Mouse (Mus musculus) megakaryocyte, embryonic 14.5 days (primary cell): Measurements from ENCODE around the gene Cttnbp2.

Experiments used
- FLI1 ChIP-seq: IDR thresholded peaks from 2 replicates; pipeline ENCODE4 v1.6.1; 2012; ENCODE audit warnings: low read length, inconsistent platforms, mixed read lengths
- GATA1 ChIP-seq: IDR thresholded peaks from 3 replicates; pipeline ENCODE4 v1.6.1; 2012; ENCODE audit warnings: mixed read lengths, low read length, inconsistent platforms, borderline replicate concordance

DNA sequence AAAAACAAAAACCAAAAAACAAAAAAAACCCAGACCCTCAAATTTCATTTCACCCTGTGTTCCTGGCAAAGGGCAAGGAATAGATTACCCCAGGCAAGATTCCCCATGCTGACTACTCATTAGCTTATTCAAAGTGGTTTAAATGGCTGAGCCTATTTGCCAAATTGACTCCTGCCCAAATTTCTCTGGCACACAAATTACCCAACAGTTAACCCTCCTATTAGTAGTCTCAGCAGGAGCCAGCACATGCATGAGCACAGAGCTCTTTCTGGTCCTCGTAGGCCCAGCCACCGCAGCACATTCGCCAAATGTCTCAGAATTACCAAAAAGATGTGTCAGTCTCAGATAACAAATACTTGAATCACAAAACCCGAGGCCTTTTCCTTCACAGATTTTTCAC, 68.9 kb downstream of the Cttnbp2 start:
- no peak for TF ChIP-seq GATA1
- TF ChIP-seq FLI1, result no peak
